Mouse (Mus musculus): ENCODE measurements at regions not wholly inside any gene's neighbourhood (a gene's known extent, or its start where the extent isn't known, plus 50 kb on each side); places are given as distances from the start of the nearest gene placed in this dataset.

GRCm38 (mm10) chr2:80717979-80718378 is 100.9 kb downstream of the Nup35 start:
- no peak for DNase-seq

GRCm38 (mm10) chr2:80724085-80724484 is 107.0 kb downstream of the Nup35 start:
- DNase-seq: no peak

GRCm38 (mm10) chr2:80731324-80731723 is 114.3 kb downstream of the Nup35 start:
- no peak for DNase-seq

- DNase-seq: no peak
These were observed 129.7 kb downstream of the Nup35 start for GRCm38 (mm10) chr2:80746737-80747136.

- DNase-seq: no peak
These were observed 145.1 kb downstream of the Nup35 start for GRCm38 (mm10) chr2:80762013-80762612.

GRCm38 (mm10) chr2:80771176-80771575 is 154.1 kb downstream of the Nup35 start:
- DNase-seq: no peak

- DNase-seq: no peak
These were observed 155.4 kb downstream of the Nup35 start for GRCm38 (mm10) chr2:80772455-80772854.

- no peak for DNase-seq
These were observed 169.3 kb downstream of the Nup35 start for GRCm38 (mm10) chr2:80786370-80786769.

GRCm38 (mm10) chr2:80793345-80794147 is 176.5 kb downstream of the Nup35 start:
- DNase-seq: no peak

GRCm38 (mm10) chr2:80794148-80794507 is 177.1 kb downstream of the Nup35 start:
- no peak for DNase-seq

GRCm38 (mm10) chr2:80819268-80819667 is 202.2 kb downstream of the Nup35 start:
- no peak for DNase-seq

GRCm38 (mm10) chr2:80851056-80851455 is 234.0 kb downstream of the Nup35 start:
- DNase-seq: no peak

GRCm38 (mm10) chr2:80855214-80855613 is 238.2 kb downstream of the Nup35 start:
- no peak for DNase-seq

GRCm38 (mm10) chr2:80870046-80870445 is 253.0 kb downstream of the Nup35 start:
- no peak for DNase-seq

GRCm38 (mm10) chr2:80870458-80870857 is 253.4 kb downstream of the Nup35 start:
- DNase-seq: no peak

- no peak for DNase-seq
These were observed 254.3 kb downstream of the Nup35 start for GRCm38 (mm10) chr2:80871356-80871755.

- no peak for DNase-seq
These were observed 261.4 kb downstream of the Nup35 start for GRCm38 (mm10) chr2:80878437-80878836.

GRCm38 (mm10) chr2:80884231-80884630 is 267.2 kb downstream of the Nup35 start:
- DNase-seq: no peak

- no peak for DNase-seq
These were observed 285.0 kb downstream of the Nup35 start for GRCm38 (mm10) chr2:80902050-80902449.

GRCm38 (mm10) chr2:80913478-80913877 is 296.4 kb downstream of the Nup35 start:
- no peak for DNase-seq

GRCm38 (mm10) chr2:80945521-80945920 is 328.5 kb downstream of the Nup35 start:
- no peak for DNase-seq

- no peak for DNase-seq
These were observed 349.7 kb downstream of the Nup35 start for GRCm38 (mm10) chr2:80966766-80967165.

- no peak for DNase-seq
These were observed 350.2 kb downstream of the Nup35 start for GRCm38 (mm10) chr2:80967260-80967659.

- DNase-seq: no peak
These were observed 352.3 kb downstream of the Nup35 start for GRCm38 (mm10) chr2:80969354-80969753.

GRCm38 (mm10) chr2:80973217-80973616 is 356.2 kb downstream of the Nup35 start:
- no peak for DNase-seq

Measured in kidney, adult 11 months (tissue).